ENCODE assay signal across 10 mouse cellular contexts in the genomic region with DNA sequence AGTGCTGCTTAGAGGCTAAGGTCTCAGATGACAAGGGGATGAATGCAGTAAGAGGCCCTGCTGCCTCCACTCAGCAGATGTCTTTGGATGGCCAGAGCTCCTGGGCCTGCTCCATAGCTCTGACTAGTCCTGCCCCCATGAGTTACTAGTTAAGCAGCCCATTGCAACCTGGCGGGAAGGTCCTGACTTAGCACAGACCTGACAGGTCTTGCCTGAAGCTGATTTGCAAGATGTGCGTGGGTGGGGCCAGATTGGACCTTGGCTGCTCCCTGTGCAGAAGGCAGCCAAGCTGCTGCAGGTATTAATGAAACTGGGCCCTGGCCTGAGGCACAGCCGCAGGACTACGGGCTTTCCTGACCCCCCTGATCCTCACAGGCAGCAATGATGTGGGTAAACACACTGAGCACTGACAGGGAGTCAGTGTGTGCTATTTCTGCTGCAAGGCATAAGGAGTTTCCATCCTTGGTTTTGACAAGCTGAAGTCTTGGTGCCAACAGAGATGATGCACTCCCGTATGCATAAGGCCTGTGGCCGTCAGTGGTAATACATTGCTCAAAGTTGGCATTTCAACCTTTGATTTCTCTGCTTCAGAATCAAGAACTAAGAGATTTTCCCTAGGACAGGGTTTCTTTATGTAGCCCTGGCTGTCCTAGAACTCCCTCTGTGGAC. TPM values are rescaled to one million over a fixed set of nuclear protein-coding genes. Genes with fewer than 3 reads are reported as not detected.
A peak's percentile ranks its signal among the peaks of the same experiment; 100 is the strongest.
DNase-seq lines count a peak whose midpoint lies in the region; ATAC-seq and TF ChIP-seq lines count a peak whose summit lies in the region.
"Had no signal": no experiment of that assay in that cellular context is flagged by ENCODE, and none has a peak within 500 bp of the region (broad histone marks: within the 10 kb centered on the region; RNA-seq: fewer than 3 reads in every experiment).

No protein-coding gene starts in this region.

- no peak overlapping the region for H3K4me2 ChIP-seq in forebrain, postnatal 0 days (ENCODE audit: low read depth)
- H3K4me2 ChIP-seq in forebrain, embryonic 12.5 days = no peak overlapping the region
- no peak overlapping the region for H3K4me2 ChIP-seq in midbrain, embryonic 16.5 days (ENCODE audit: low read length)
- H3K4me2 ChIP-seq: neural tube, embryonic 13.5 days had no signal

- peak; percentile 74 for ATAC-seq in forebrain, postnatal 0 days
- ATAC-seq in forebrain, embryonic 12.5 days (ENCODE audit: low FRiP score) = no peak
- ATAC-seq in midbrain, embryonic 16.5 days = no peak; the same call in 1 of the 2 replicates

- no peak for TF ChIP-seq CTCF in forebrain, postnatal 0 days (IDR thresholded peaks at IDR 0.05; ENCODE audit: low read depth)
- no peak for TF ChIP-seq CTCF in kidney, adult 2 months (conservative IDR thresholded peaks at IDR 0.05; ENCODE audit: insufficient read depth, insufficient read length, low read depth, low read length)

- no peak overlapping the region for H3K27ac ChIP-seq in forebrain, postnatal 0 days (ENCODE audit: low read depth, low read length)
- no peak overlapping the region for H3K27ac ChIP-seq in forebrain, embryonic 12.5 days
- peak overlapping the region; percentile 52 for H3K27ac ChIP-seq in midbrain, embryonic 10.5 days (replicated peaks)
- H3K27ac ChIP-seq in midbrain, embryonic 16.5 days (ENCODE audit: low read length) = no peak overlapping the region
- peak overlapping the region; percentile 95 for H3K27ac ChIP-seq in kidney, adult 2 months (ENCODE audit: insufficient read depth, low read depth, low read length)
- H3K27ac ChIP-seq: neural tube, embryonic 13.5 days had no signal

- no peak overlapping the region for H3K9ac ChIP-seq in forebrain, postnatal 0 days
- H3K9ac ChIP-seq in forebrain, embryonic 12.5 days = no peak overlapping the region
- no peak overlapping the region for H3K9ac ChIP-seq in midbrain, embryonic 16.5 days (ENCODE audit: low read depth, low read length)
- H3K9ac ChIP-seq: neural tube, embryonic 13.5 days had no signal

- H3K4me3 ChIP-seq in forebrain, postnatal 0 days (ENCODE audit: low read depth, low read length) = no peak overlapping the region
- no peak overlapping the region for H3K4me3 ChIP-seq in forebrain, embryonic 12.5 days (replicated peaks)
- no peak overlapping the region for H3K4me3 ChIP-seq in midbrain, embryonic 10.5 days
- H3K4me3 ChIP-seq in midbrain, embryonic 16.5 days (ENCODE audit: low read depth, low read length) = no peak overlapping the region
- no peak overlapping the region for H3K4me3 ChIP-seq in kidney, adult 2 months (ENCODE audit: insufficient read depth, low read depth, low read length)
- H3K4me3 ChIP-seq: neural tube, embryonic 13.5 days had no signal

- H3K9me3 ChIP-seq in forebrain, postnatal 0 days (ENCODE audit: low read length) = no peaks in the 10 kb centered on the region
- H3K9me3 ChIP-seq in forebrain, embryonic 12.5 days = no peaks in the 10 kb centered on the region
- H3K9me3 ChIP-seq in midbrain, embryonic 10.5 days (replicated peaks) = no peaks in the 10 kb centered on the region
- no peaks in the 10 kb centered on the region for H3K9me3 ChIP-seq in midbrain, embryonic 16.5 days (replicated peaks; ENCODE audit: control insufficient read depth, low read length, poor library complexity, severe bottlenecking)
- H3K9me3 ChIP-seq: neural tube, embryonic 13.5 days had no signal

- intact Hi-C loops in gastrocnemius, postnatal 36 days (cut with DNase I) = no loop called here

- peak; percentile 12 for DNase-seq in forebrain, postnatal 0 days
- DNase-seq in midbrain, embryonic 10.5 days (ENCODE audit: low spot score) = no peak
- peak; percentile 91 for DNase-seq in kidney, adult 2 months
- peak; percentile 18 for DNase-seq in skeletal muscle tissue, adult 2 months (ENCODE audit: low read depth, low spot score)
- DNase-seq in gastrocnemius, postnatal 36 days = no peak
- no peak for DNase-seq in MN1 (ENCODE audit: low spot score)
- DNase-seq: embryo, embryonic 11 days had no signal

- no peaks in the 10 kb centered on the region for H3K27me3 ChIP-seq in forebrain, postnatal 0 days (ENCODE audit: insufficient read depth, low read length)
- H3K27me3 ChIP-seq in forebrain, embryonic 12.5 days = no peaks in the 10 kb centered on the region
- no peaks in the 10 kb centered on the region for H3K27me3 ChIP-seq in midbrain, embryonic 10.5 days (ENCODE audit: low read depth, poor library complexity, severe bottlenecking)
- no peaks in the 10 kb centered on the region for H3K27me3 ChIP-seq in midbrain, embryonic 16.5 days (ENCODE audit: control insufficient read depth, insufficient read depth, low read depth, low read length)
- no peaks in the 10 kb centered on the region for H3K27me3 ChIP-seq in kidney, adult 2 months (replicated peaks; ENCODE audit: control insufficient read depth, insufficient read depth, low read length)
- H3K27me3 ChIP-seq: neural tube, embryonic 13.5 days had no signal

- WGBS in forebrain, postnatal 0 days = 66% methylated on average over 6 of the region's 6 CpGs
- WGBS in forebrain, embryonic 12.5 days = 82% methylated on average over 6 of the region's 6 CpGs
- WGBS in midbrain, embryonic 10.5 days = 75% methylated on average over 6 of the region's 6 CpGs
- 79% methylated on average over 6 of the region's 6 CpGs for WGBS in midbrain, embryonic 16.5 days
- WGBS in kidney, adult 2 months = 40% methylated on average over 6 of the region's 6 CpGs

- peaks cover 4% of the 10 kb centered on the region; the same call in 1 of the 2 replicates for H3K4me1 ChIP-seq in forebrain, postnatal 0 days (ENCODE audit: insufficient read depth)
- no peaks in the 10 kb centered on the region for H3K4me1 ChIP-seq in forebrain, embryonic 12.5 days
- no peaks in the 10 kb centered on the region for H3K4me1 ChIP-seq in midbrain, embryonic 10.5 days
- H3K4me1 ChIP-seq in midbrain, embryonic 16.5 days (ENCODE audit: control insufficient read depth, insufficient read depth, low read length) = no peaks in the 10 kb centered on the region
- H3K4me1 ChIP-seq in kidney, adult 2 months (ENCODE audit: control insufficient read depth, insufficient read depth, low read length) = peaks cover 24% of the 10 kb centered on the region; the same call in 1 of the 2 replicates
- H3K4me1 ChIP-seq: neural tube, embryonic 13.5 days had no signal

- no peak for TF ChIP-seq POLR2A in kidney, adult 2 months (IDR thresholded peaks at IDR 0.05; ENCODE audit: low read depth, low read length)

- H3K36me3 ChIP-seq in forebrain, postnatal 0 days (ENCODE audit: insufficient read depth) = peaks cover 14% of the 10 kb centered on the region
- peaks cover 22% of the 10 kb centered on the region for H3K36me3 ChIP-seq in forebrain, embryonic 12.5 days (replicated peaks)
- H3K36me3 ChIP-seq in midbrain, embryonic 10.5 days = peaks cover 37% of the 10 kb centered on the region
- peaks cover 3% of the 10 kb centered on the region; the same call in 1 of the 2 replicates for H3K36me3 ChIP-seq in midbrain, embryonic 16.5 days (ENCODE audit: control insufficient read depth, insufficient read depth, low read length)
- no peaks in the 10 kb centered on the region for H3K36me3 ChIP-seq in kidney, adult 2 months (ENCODE audit: control insufficient read depth, insufficient read depth, low read length)

RNA-seq across cellular contexts. Expression of a gene that starts 6.8 kb away (rescaled TPM):
- 39.4 and 42.3 TPM in 2 replicates for total RNA-seq in forebrain, postnatal 0 days (2014; rRNA removed)
- 16.4 and 23.1 TPM in 2 replicates for polyA plus RNA-seq in forebrain, postnatal 0 days (2015; fragmentation: Nextera tagmentation; extraction: Ambion mirVana)
- polyA plus RNA-seq in forebrain, embryonic 12.5 days (2016; fragmentation: Nextera tagmentation; extraction: Ambion mirVana) = 14.1 and 17.0 TPM in 2 replicates
- polyA plus RNA-seq in midbrain, embryonic 10.5 days (2016; fragmentation: Nextera tagmentation; extraction: Ambion mirVana) = 13.9 and 16.8 TPM in 2 replicates
- 16.6 and 23.4 TPM in 2 replicates for polyA plus RNA-seq in midbrain, embryonic 16.5 days (2015; fragmentation: Nextera tagmentation; extraction: Ambion mirVana)
- 74.5 and 91.3 TPM in 2 replicates for polyA plus RNA-seq in kidney, adult 2 months (2012; rRNA removed)
- total RNA-seq in gastrocnemius, postnatal 36 days (2021) = 1 to 10 TPM; 5.4 to 9.2 TPM

RNA-seq across cellular contexts. Expression of a gene that starts 23.7 kb away (rescaled TPM):
- 33.7 and 35.2 TPM in 2 replicates for total RNA-seq in forebrain, postnatal 0 days (2014; rRNA removed)
- 81.3 and 93.3 TPM in 2 replicates for polyA plus RNA-seq in forebrain, postnatal 0 days (2015; fragmentation: Nextera tagmentation; extraction: Ambion mirVana)
- 60.8 and 63.4 TPM in 2 replicates for polyA plus RNA-seq in forebrain, embryonic 12.5 days (2016; fragmentation: Nextera tagmentation; extraction: Ambion mirVana)
- 66.7 and 67.4 TPM in 2 replicates for polyA plus RNA-seq in midbrain, embryonic 10.5 days (2016; fragmentation: Nextera tagmentation; extraction: Ambion mirVana)
- polyA plus RNA-seq in midbrain, embryonic 16.5 days (2015; fragmentation: Nextera tagmentation; extraction: Ambion mirVana) = 64.3 and 68.7 TPM in 2 replicates
- 13.3 and 19.6 TPM in 2 replicates for polyA plus RNA-seq in kidney, adult 2 months (2012; rRNA removed)
- 100 to 1,000 TPM in 1 of 2 experiments, 10 to 100 TPM in 1; 90.8 to 102 TPM for total RNA-seq in gastrocnemius, postnatal 36 days (2021)

RNA-seq across cellular contexts. Expression of a gene that starts 38.5 kb away (rescaled TPM):
- total RNA-seq in forebrain, postnatal 0 days (2014; rRNA removed) = 8.5 and 11.1 TPM in 2 replicates
- polyA plus RNA-seq in forebrain, postnatal 0 days (2015; fragmentation: Nextera tagmentation; extraction: Ambion mirVana) = 2.0 and 2.2 TPM in 2 replicates
- 6.3 and 7.5 TPM in 2 replicates for polyA plus RNA-seq in forebrain, embryonic 12.5 days (2016; fragmentation: Nextera tagmentation; extraction: Ambion mirVana)
- 7.5 and 7.7 TPM in 2 replicates for polyA plus RNA-seq in midbrain, embryonic 10.5 days (2016; fragmentation: Nextera tagmentation; extraction: Ambion mirVana)
- polyA plus RNA-seq in midbrain, embryonic 16.5 days (2015; fragmentation: Nextera tagmentation; extraction: Ambion mirVana) = 3.1 TPM in 2 replicates
- polyA plus RNA-seq in kidney, adult 2 months (2012; rRNA removed) = 3.8 TPM in 2 replicates
- total RNA-seq in gastrocnemius, postnatal 36 days (2021) = 1 to 10 TPM; 3.6 to 4.9 TPM

Comparison
In these comparisons a context has a peak if more than half of its experiments do, and no peak if none do; other contexts are left out.
1. H3K27ac ChIP-seq: peak in midbrain, embryonic 10.5 days (single experiment) and kidney, adult 2 months (single experiment); none in forebrain, postnatal 0 days (single experiment), forebrain, embryonic 12.5 days (single experiment) and midbrain, embryonic 16.5 days (single experiment).
2. DNase-seq: peak in forebrain, postnatal 0 days (single experiment), kidney, adult 2 months (single experiment) and skeletal muscle tissue, adult 2 months (single experiment); none in midbrain, embryonic 10.5 days (single experiment), gastrocnemius, postnatal 36 days (0 of 2) and MN1 (single experiment).